Comparison of ENCODE assay signal across 7 mouse cellular contexts in the genomic region with DNA sequence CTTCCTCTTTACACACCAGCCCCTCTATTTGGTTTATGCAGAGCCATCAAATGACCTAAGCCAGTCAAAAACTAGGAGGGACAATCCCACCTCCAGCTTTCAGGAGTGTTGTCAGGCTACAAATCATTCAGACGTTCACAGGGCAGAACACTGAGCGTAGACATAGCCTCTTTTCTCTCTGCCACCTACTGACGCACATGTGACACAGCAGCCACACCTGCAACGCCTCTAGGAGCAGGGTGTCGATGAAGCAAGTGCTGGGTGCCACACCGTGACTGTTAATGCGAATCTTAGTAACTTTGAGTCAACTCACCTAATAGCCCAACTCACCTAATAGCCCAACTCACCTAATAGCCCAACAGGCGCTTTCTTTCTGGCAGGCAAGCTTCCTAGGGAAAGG. TPM values are rescaled to one million over a fixed set of nuclear protein-coding genes. Genes with fewer than 3 reads are reported as not detected.
DNase-seq lines count a peak whose midpoint lies in the region; ATAC-seq and TF ChIP-seq lines count a peak whose summit lies in the region.

No protein-coding gene starts in this region.

- peak overlapping the region; percentile 32; the same call in 1 of the 2 replicates for H3K27ac ChIP-seq in hindbrain, postnatal 0 days
- peak overlapping the region; percentile 64 for H3K27ac ChIP-seq in liver, embryonic 14.5 days
- H3K27ac ChIP-seq in neural tube, embryonic 12.5 days, result no peak overlapping the region

- peak overlapping the region; percentile 67 for H3K4me2 ChIP-seq in hindbrain, postnatal 0 days (ENCODE audit: low read depth, low read length)
- peak overlapping the region; percentile 82 for H3K4me2 ChIP-seq in liver, embryonic 14.5 days (ENCODE audit: low read depth)
- H3K4me2 ChIP-seq in neural tube, embryonic 12.5 days (replicated peaks), result peak overlapping the region; percentile 70

- TF ChIP-seq EP300 in liver, embryonic 14.5 days (IDR thresholded peaks at IDR 0.05; ENCODE audit: low read depth), result no peak

- ATAC-seq in erythroblast, adult 5-6 weeks (replicated peaks; ENCODE audit: low FRiP score, poor library complexity, severe bottlenecking), result peak; percentile 55; the same call in 1 of the 2 replicates
- ATAC-seq in hindbrain, postnatal 0 days, result peak; percentile 52
- ATAC-seq in liver, embryonic 14.5 days (ENCODE audit: insufficient read depth), result peak; percentile 47
- peak; percentile 39; the same call in 1 of the 2 replicates for ATAC-seq in neural tube, embryonic 12.5 days (ENCODE audit: low FRiP score, low read depth)

- H3K4me3 ChIP-seq in hindbrain, postnatal 0 days (ENCODE audit: low read length), result peak overlapping the region; percentile 80
- H3K4me3 ChIP-seq in liver, embryonic 14.5 days (ENCODE audit: insufficient read depth in 1 of 2, low read depth in 2 of 2, low read length in 2 of 2), result peak overlapping the region; percentile 85 to 100
- H3K4me3 ChIP-seq in neural tube, embryonic 12.5 days, result peak overlapping the region; percentile 92

- peak; percentile 68 for TF ChIP-seq CTCF in hindbrain, postnatal 0 days (IDR thresholded peaks at IDR 0.05; ENCODE audit: low read depth)
- TF ChIP-seq CTCF in liver, embryonic 14.5 days (IDR thresholded peaks at IDR 0.05; ENCODE audit: low read depth), result peak; percentile 81

- H3K9me3 ChIP-seq in hindbrain, postnatal 0 days (ENCODE audit: low read length), result no peaks in the 10 kb centered on the region
- H3K9me3 ChIP-seq in liver, embryonic 14.5 days (ENCODE audit: control insufficient read depth, low read length), result no peaks in the 10 kb centered on the region
- H3K9me3 ChIP-seq in neural tube, embryonic 12.5 days, result no peaks in the 10 kb centered on the region

- DNase-seq in B cell, adult 2 months, result peak; percentile 66 to 72
- peak; percentile 84 for DNase-seq in ES-CJ7 (ENCODE audit: low read depth, low spot score)
- peak; percentile 64 for DNase-seq in hindbrain, postnatal 0 days (ENCODE audit: low spot score)
- peak; percentile 44 to 60 (median 51) for DNase-seq in liver, embryonic 14.5 days (ENCODE audit: low read depth in 3 of 3, low spot score in 3 of 3)
- no peak for DNase-seq in urinary bladder, postnatal 4 days (ENCODE audit: low spot score in 2 of 2)

- peaks cover 13% of the 10 kb centered on the region for H3K4me1 ChIP-seq in hindbrain, postnatal 0 days (ENCODE audit: insufficient read depth, low read length)
- H3K4me1 ChIP-seq in liver, embryonic 14.5 days (replicated peaks; ENCODE audit: control insufficient read depth in 2 of 2, insufficient read depth in 2 of 2, low read length in 1 of 2), result peaks cover 7 to 26% of the 10 kb centered on the region in 2 experiments
- peaks cover 20% of the 10 kb centered on the region for H3K4me1 ChIP-seq in neural tube, embryonic 12.5 days

- WGBS in hindbrain, postnatal 0 days, result 6% methylated on average over 8 of the region's 8 CpGs
- WGBS in liver, embryonic 14.5 days (ENCODE audit: insufficient replicate concordance), result under 1% methylated on average over 8 of the region's 8 CpGs
- 7% methylated on average over 8 of the region's 8 CpGs for WGBS in neural tube, embryonic 12.5 days

- no peaks in the 10 kb centered on the region for H3K27me3 ChIP-seq in hindbrain, postnatal 0 days (ENCODE audit: insufficient read depth, low read length)
- H3K27me3 ChIP-seq in liver, embryonic 14.5 days (ENCODE audit: control insufficient read depth, insufficient read depth, low read length), result no peaks in the 10 kb centered on the region
- no peaks in the 10 kb centered on the region for H3K27me3 ChIP-seq in neural tube, embryonic 12.5 days (replicated peaks)

- H3K9ac ChIP-seq in hindbrain, postnatal 0 days (replicated peaks; ENCODE audit: low read length), result peak overlapping the region; percentile 93
- peak overlapping the region; percentile 91 for H3K9ac ChIP-seq in liver, embryonic 14.5 days (replicated peaks)
- peak overlapping the region; percentile 61 for H3K9ac ChIP-seq in neural tube, embryonic 12.5 days

- H3K36me3 ChIP-seq in hindbrain, postnatal 0 days (ENCODE audit: insufficient read depth, low read length), result peaks cover 35% of the 10 kb centered on the region
- H3K36me3 ChIP-seq in liver, embryonic 14.5 days (replicated peaks; ENCODE audit: control insufficient read depth, insufficient read depth, low read depth), result peaks cover 22% of the 10 kb centered on the region
- peaks cover 44% of the 10 kb centered on the region for H3K36me3 ChIP-seq in neural tube, embryonic 12.5 days

RNA-seq across cellular contexts. Expression of gene Fam69b, which starts 10.8 kb away (rescaled TPM):
- not detected in 2 replicates for total RNA-seq in erythroblast, adult 5-6 weeks (2015; ENCODE audit: low replicate concordance)
- total RNA-seq in erythroblast, adult 5-6 weeks (2017; ENCODE audit: low replicate concordance), result 0.34 TPM in 1 of 2 replicates, not detected in the other
- 289 and 302 TPM in 2 replicates for total RNA-seq in hindbrain, postnatal 0 days (2014; rRNA removed)
- 129 and 142 TPM in 2 replicates for polyA plus RNA-seq in hindbrain, postnatal 0 days (2015; fragmentation: Nextera tagmentation; extraction: Ambion mirVana)
- polyA plus RNA-seq in liver, embryonic 14.5 days (2012; rRNA removed), result 0.78 and 0.94 TPM in 2 replicates
- 0.70 and 0.78 TPM in 2 replicates for polyA plus RNA-seq in liver, embryonic 14.5 days (2014; fragmentation: Nextera tagmentation; extraction: Ambion mirVana)
- polyA plus RNA-seq in neural tube, embryonic 12.5 days (2016; fragmentation: Nextera tagmentation; extraction: Ambion mirVana), result 66.1 and 76.2 TPM in 2 replicates

RNA-seq across cellular contexts. Expression of gene Lcn4, which starts 32.0 kb away (rescaled TPM):
- total RNA-seq in erythroblast, adult 5-6 weeks (2015; ENCODE audit: low replicate concordance), result not detected in 2 replicates
- not detected in 2 replicates for total RNA-seq in erythroblast, adult 5-6 weeks (2017; ENCODE audit: low replicate concordance)
- not detected in 2 replicates for total RNA-seq in hindbrain, postnatal 0 days (2014; rRNA removed)
- not detected in 2 replicates for polyA plus RNA-seq in hindbrain, postnatal 0 days (2015; fragmentation: Nextera tagmentation; extraction: Ambion mirVana)
- polyA plus RNA-seq in liver, embryonic 14.5 days (2012; rRNA removed), result not detected in 2 replicates
- polyA plus RNA-seq in liver, embryonic 14.5 days (2014; fragmentation: Nextera tagmentation; extraction: Ambion mirVana), result not detected in 2 replicates
- polyA plus RNA-seq in neural tube, embryonic 12.5 days (2016; fragmentation: Nextera tagmentation; extraction: Ambion mirVana), result not detected in 2 replicates

RNA-seq across cellular contexts. Expression of gene Agpat2, which starts 34.9 kb away (rescaled TPM):
- 17.1 and 32.7 TPM in 2 replicates for total RNA-seq in erythroblast, adult 5-6 weeks (2015; ENCODE audit: low replicate concordance)
- total RNA-seq in erythroblast, adult 5-6 weeks (2017; ENCODE audit: low replicate concordance), result 23.0 and 24.4 TPM in 2 replicates
- 12.2 and 13.9 TPM in 2 replicates for total RNA-seq in hindbrain, postnatal 0 days (2014; rRNA removed)
- 6.2 and 8.2 TPM in 2 replicates for polyA plus RNA-seq in hindbrain, postnatal 0 days (2015; fragmentation: Nextera tagmentation; extraction: Ambion mirVana)
- 27.2 and 29.8 TPM in 2 replicates for polyA plus RNA-seq in liver, embryonic 14.5 days (2012; rRNA removed)
- 31.4 and 32.8 TPM in 2 replicates for polyA plus RNA-seq in liver, embryonic 14.5 days (2014; fragmentation: Nextera tagmentation; extraction: Ambion mirVana)
- polyA plus RNA-seq in neural tube, embryonic 12.5 days (2016; fragmentation: Nextera tagmentation; extraction: Ambion mirVana), result 7.1 TPM in 2 replicates

RNA-seq across cellular contexts. Expression of gene Gm20532, which starts 52.6 kb away (rescaled TPM):
- total RNA-seq in erythroblast, adult 5-6 weeks (2015; ENCODE audit: low replicate concordance), result not detected in 2 replicates
- not detected in 2 replicates for total RNA-seq in erythroblast, adult 5-6 weeks (2017; ENCODE audit: low replicate concordance)
- not detected in 2 replicates for total RNA-seq in hindbrain, postnatal 0 days (2014; rRNA removed)
- not detected in 2 replicates for polyA plus RNA-seq in hindbrain, postnatal 0 days (2015; fragmentation: Nextera tagmentation; extraction: Ambion mirVana)
- not detected in 2 replicates for polyA plus RNA-seq in liver, embryonic 14.5 days (2012; rRNA removed)
- polyA plus RNA-seq in liver, embryonic 14.5 days (2014; fragmentation: Nextera tagmentation; extraction: Ambion mirVana), result not detected in 2 replicates
- not detected in 2 replicates for polyA plus RNA-seq in neural tube, embryonic 12.5 days (2016; fragmentation: Nextera tagmentation; extraction: Ambion mirVana)

RNA-seq across cellular contexts. Expression of gene Egfl7, which starts 59.3 kb away (rescaled TPM):
- 7.5 TPM in 1 of 2 replicates, not detected in the other for total RNA-seq in erythroblast, adult 5-6 weeks (2015; ENCODE audit: low replicate concordance)
- 4.9 and 8.2 TPM in 2 replicates for total RNA-seq in erythroblast, adult 5-6 weeks (2017; ENCODE audit: low replicate concordance)
- 70.4 and 79.5 TPM in 2 replicates for total RNA-seq in hindbrain, postnatal 0 days (2014; rRNA removed)
- 74.8 and 76.5 TPM in 2 replicates for polyA plus RNA-seq in hindbrain, postnatal 0 days (2015; fragmentation: Nextera tagmentation; extraction: Ambion mirVana)
- 61.7 and 68.0 TPM in 2 replicates for polyA plus RNA-seq in liver, embryonic 14.5 days (2012; rRNA removed)
- 46.8 and 47.6 TPM in 2 replicates for polyA plus RNA-seq in liver, embryonic 14.5 days (2014; fragmentation: Nextera tagmentation; extraction: Ambion mirVana)
- 74.8 and 76.1 TPM in 2 replicates for polyA plus RNA-seq in neural tube, embryonic 12.5 days (2016; fragmentation: Nextera tagmentation; extraction: Ambion mirVana)

Comparison
In these comparisons a context has a peak if more than half of its experiments do, and no peak if none do; other contexts are left out.
1. DNase-seq: peak in B cell, adult 2 months (2 of 2), ES-CJ7 (single experiment), hindbrain, postnatal 0 days (single experiment) and liver, embryonic 14.5 days (3 of 3); none in urinary bladder, postnatal 4 days (0 of 2).
2. RNA of gene Fam69b, which starts 10.8 kb away (polyA plus RNA-seq): 129 to 142 TPM in hindbrain, postnatal 0 days and 66.1 to 76.2 TPM in neural tube, embryonic 12.5 days; 0.70 to 0.94 TPM in liver, embryonic 14.5 days; every median in the first group is over 10 times any median in the second.
3. Peak in every context shown above with its lines, with median percentiles within 50 percentile points of each other: ATAC-seq, H3K4me2 ChIP-seq, H3K4me3 ChIP-seq and H3K9ac ChIP-seq.